Mouse (Mus musculus): ENCODE data around the gene Churc1. TPM values are rescaled to one million over a fixed set of nuclear protein-coding genes. Genes with fewer than 3 reads are reported as not detected.
A peak's percentile ranks its signal among the peaks of the same experiment; 100 is the strongest.

Gene Churc1
- polyA plus RNA-seq, 1 experiment, result 20.9 TPM

- WGBS, result 26% methylated on average over 20 of the region's 20 CpGs
- Histone ChIP-seq H3K4me1 (ENCODE audit: control insufficient read depth, insufficient read depth, insufficient read length, low read length) (peaks cover 6% of the 10 kb centered on the region; the same call in 1 of the 2 replicates), H3K27ac (ENCODE audit: insufficient read depth, low read depth, low read length) (peak overlapping the region; percentile 89), H3K4me3 (ENCODE audit: low read depth, low read length) (peak overlapping the region; percentile 88), H3K27me3 (ENCODE audit: control insufficient read depth, insufficient read depth, low read length) (no peaks in the 10 kb centered on the region), H3K36me3 (ENCODE audit: control insufficient read depth, insufficient read depth, low read length) (peaks cover 1% of the 10 kb centered on the region; the same call in 1 of the 2 replicates)
- TF ChIP-seq CTCF (IDR thresholded peaks at IDR 0.05; ENCODE audit: extremely low read depth, insufficient read length, insufficient replicate concordance, low read depth, low read length) (no peak), POLR2A (IDR thresholded peaks at IDR 0.05; ENCODE audit: low read depth, low read length) (no peak)
Observed at GRCm38 (mm10) chr12:76765901-76766630, 728 bp downstream of the Churc1 start.

- peaks cover 3% of the 10 kb centered on the region for H3K36me3 ChIP-seq (ENCODE audit: control insufficient read depth, insufficient read depth, low read length)
- peaks cover 9% of the 10 kb centered on the region; the same call in 1 of the 2 replicates for H3K4me1 ChIP-seq (ENCODE audit: control insufficient read depth, insufficient read depth, insufficient read length, low read length)
- H3K4me3 ChIP-seq (ENCODE audit: low read depth, low read length), result no peak overlapping the region
- WGBS, result 92% methylated on average over 5 of the region's 5 CpGs
- no peaks in the 10 kb centered on the region for H3K27me3 ChIP-seq (ENCODE audit: control insufficient read depth, insufficient read depth, low read length)
- no peak overlapping the region for H3K27ac ChIP-seq (ENCODE audit: insufficient read depth, low read depth, low read length)
- TF ChIP-seq POLR2A (IDR thresholded peaks at IDR 0.05; ENCODE audit: low read depth, low read length) (no peak), CTCF (IDR thresholded peaks at IDR 0.05; ENCODE audit: extremely low read depth, insufficient read length, insufficient replicate concordance, low read depth, low read length) (no peak)
Observed at GRCm38 (mm10) chr12:76770841-76771500, 5.6 kb downstream of the Churc1 start.

DNA sequence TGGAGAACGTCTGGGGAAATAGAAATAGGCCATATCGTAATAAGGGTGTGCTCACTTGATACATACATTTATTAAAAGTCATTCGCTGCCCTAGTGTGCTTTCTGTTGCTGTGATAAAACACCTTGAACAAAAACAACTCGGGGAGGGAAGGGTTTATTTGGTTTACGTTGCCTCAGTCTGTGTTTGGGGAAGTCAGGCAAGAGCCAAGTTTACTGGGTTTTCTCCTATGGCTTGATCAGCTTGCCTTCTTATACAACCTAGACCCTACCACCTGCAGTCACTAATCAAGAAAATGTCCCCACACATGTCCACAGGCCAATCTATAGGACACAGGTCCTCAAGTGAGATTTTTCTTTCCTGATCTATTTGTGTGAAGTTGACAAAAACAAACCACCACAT is 6.2 kb downstream of the Churc1 start:
- 88% methylated on average over 5 of the region's 5 CpGs for WGBS
- Histone ChIP-seq H3K27ac (ENCODE audit: insufficient read depth, low read depth, low read length) (no peak overlapping the region), H3K36me3 (ENCODE audit: control insufficient read depth, insufficient read depth, low read length) (peaks cover 3% of the 10 kb centered on the region), H3K4me3 (ENCODE audit: low read depth, low read length) (no peak overlapping the region), H3K4me1 (ENCODE audit: control insufficient read depth, insufficient read depth, insufficient read length, low read length) (peaks cover 4% of the 10 kb centered on the region; the same call in 1 of the 2 replicates), H3K27me3 (ENCODE audit: control insufficient read depth, insufficient read depth, low read length) (no peaks in the 10 kb centered on the region)
- TF ChIP-seq POLR2A (IDR thresholded peaks at IDR 0.05; ENCODE audit: low read depth, low read length) (no peak), CTCF (IDR thresholded peaks at IDR 0.05; ENCODE audit: extremely low read depth, insufficient read length, insufficient replicate concordance, low read depth, low read length) (no peak)

DNA sequence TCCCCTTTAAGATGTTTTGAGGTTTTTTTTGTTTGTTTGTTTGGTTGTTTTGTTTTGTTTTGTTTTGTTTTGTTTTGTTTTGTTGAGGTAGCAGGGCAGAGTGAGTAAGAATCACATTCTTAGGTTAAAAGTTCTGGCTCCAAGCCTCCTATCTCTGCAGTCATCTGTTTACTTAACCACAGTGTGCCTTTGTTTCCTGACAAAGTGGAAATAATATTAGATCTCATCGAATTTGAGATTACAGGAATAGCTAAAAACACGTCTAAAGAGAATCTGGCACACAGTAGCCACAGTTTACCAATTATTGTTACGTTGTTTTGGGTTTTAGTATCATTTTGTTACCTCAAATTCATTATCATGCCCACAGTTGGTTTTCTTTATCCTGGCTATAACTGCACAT is 9.3 kb downstream of the Churc1 start:
- no peak overlapping the region for H3K4me3 ChIP-seq (ENCODE audit: low read depth, low read length)
- peaks cover 4% of the 10 kb centered on the region; the same call in 1 of the 2 replicates for H3K4me1 ChIP-seq (ENCODE audit: control insufficient read depth, insufficient read depth, insufficient read length, low read length)
- no peak overlapping the region for H3K27ac ChIP-seq (ENCODE audit: insufficient read depth, low read depth, low read length)
- peaks cover 3% of the 10 kb centered on the region for H3K36me3 ChIP-seq (ENCODE audit: control insufficient read depth, insufficient read depth, low read length)
- TF ChIP-seq POLR2A (IDR thresholded peaks at IDR 0.05; ENCODE audit: low read depth, low read length) (no peak), CTCF (IDR thresholded peaks at IDR 0.05; ENCODE audit: extremely low read depth, insufficient read length, insufficient replicate concordance, low read depth, low read length) (no peak)
- H3K27me3 ChIP-seq (ENCODE audit: control insufficient read depth, insufficient read depth, low read length), result no peaks in the 10 kb centered on the region
- WGBS, result 47% methylated on average over 3 of the region's 3 CpGs

GRCm38 (mm10) chr12:76775132-76775531 is 9.8 kb downstream of the Churc1 start:
- no peaks in the 10 kb centered on the region for H3K27me3 ChIP-seq (ENCODE audit: control insufficient read depth, insufficient read depth, low read length)
- peaks cover 4% of the 10 kb centered on the region; the same call in 1 of the 2 replicates for H3K4me1 ChIP-seq (ENCODE audit: control insufficient read depth, insufficient read depth, insufficient read length, low read length)
- H3K27ac ChIP-seq (ENCODE audit: insufficient read depth, low read depth, low read length), result no peak overlapping the region
- H3K36me3 ChIP-seq (ENCODE audit: control insufficient read depth, insufficient read depth, low read length), result peaks cover 7% of the 10 kb centered on the region
- TF ChIP-seq CTCF (IDR thresholded peaks at IDR 0.05; ENCODE audit: extremely low read depth, insufficient read length, insufficient replicate concordance, low read depth, low read length), result no peak
- H3K4me3 ChIP-seq (ENCODE audit: low read depth, low read length), result no peak overlapping the region
- 83% methylated on average over 4 of the region's 4 CpGs for WGBS

DNA sequence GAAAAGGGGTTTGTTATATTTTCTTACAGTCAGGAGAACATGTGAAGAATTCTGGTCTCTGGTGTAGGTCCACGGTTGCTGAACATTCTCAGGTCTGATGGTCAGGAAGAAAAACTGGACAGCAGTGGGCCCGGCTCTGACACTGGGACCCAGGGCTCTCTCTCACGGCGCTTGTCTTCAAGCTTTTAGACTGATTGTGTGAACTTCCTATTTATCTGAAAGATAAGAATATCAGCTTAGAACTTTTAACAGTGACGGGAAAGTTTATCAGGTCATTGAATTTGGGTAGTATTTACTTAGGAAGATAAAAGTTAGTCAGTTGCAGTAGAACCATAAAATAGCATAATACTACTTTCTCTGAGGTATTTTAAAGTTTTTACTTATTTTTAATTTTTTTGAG is 11.6 kb downstream of the Churc1 start:
- 29% methylated on average over 5 of the region's 5 CpGs for WGBS

GRCm38 (mm10) chr12:76777845-76778244 is 12.5 kb downstream of the Churc1 start:
- H3K27me3 ChIP-seq (ENCODE audit: control insufficient read depth, insufficient read depth, low read length), result no peaks in the 10 kb centered on the region
- TF ChIP-seq POLR2A (IDR thresholded peaks at IDR 0.05; ENCODE audit: low read depth, low read length), result no peak
- TF ChIP-seq CTCF (IDR thresholded peaks at IDR 0.05; ENCODE audit: extremely low read depth, insufficient read length, insufficient replicate concordance, low read depth, low read length), result peak; percentile 35; the same call in 1 of the 2 replicates
- peaks cover 4% of the 10 kb centered on the region; the same call in 1 of the 2 replicates for H3K4me1 ChIP-seq (ENCODE audit: control insufficient read depth, insufficient read depth, insufficient read length, low read length)
- peaks cover 12% of the 10 kb centered on the region for H3K36me3 ChIP-seq (ENCODE audit: control insufficient read depth, insufficient read depth, low read length)
- no peak overlapping the region for H3K4me3 ChIP-seq (ENCODE audit: low read depth, low read length)
- H3K27ac ChIP-seq (ENCODE audit: insufficient read depth, low read depth, low read length), result no peak overlapping the region

More for the DNA sequence above, 11.6 kb downstream of the Churc1 start:
- Histone ChIP-seq H3K36me3 (ENCODE audit: control insufficient read depth, insufficient read depth, low read length) (peaks cover 11% of the 10 kb centered on the region), H3K27me3 (ENCODE audit: control insufficient read depth, insufficient read depth, low read length) (no peaks in the 10 kb centered on the region), H3K4me3 (ENCODE audit: low read depth, low read length) (no peak overlapping the region), H3K27ac (ENCODE audit: insufficient read depth, low read depth, low read length) (no peak overlapping the region), H3K4me1 (ENCODE audit: control insufficient read depth, insufficient read depth, insufficient read length, low read length) (peaks cover 4% of the 10 kb centered on the region; the same call in 1 of the 2 replicates)
- TF ChIP-seq POLR2A (IDR thresholded peaks at IDR 0.05; ENCODE audit: low read depth, low read length), result no peak
- no peak for TF ChIP-seq CTCF (IDR thresholded peaks at IDR 0.05; ENCODE audit: extremely low read depth, insufficient read length, insufficient replicate concordance, low read depth, low read length)

All from small intestine, adult 2 months (tissue).